Mouse (Mus musculus) gastrocnemius, adult 18-20 months (tissue): ENCODE data around the gene Ska3. TPM values are rescaled to one million over a fixed set of nuclear protein-coding genes. Genes with fewer than 3 reads are reported as not detected.
A peak's percentile ranks its signal among the peaks of the same experiment; 100 is the strongest.
"Not testable (repeated sequence)": the region's sequence is repeated elsewhere in the genome, so short reads cannot be mapped to it uniquely, and the experiment has no call there.

ENCODE experiments used
- DNase-seq: peaks from one replicate; pipeline ENCODE4 v3.0.0; 2021; ENCODE audit warnings: low spot score
- long read RNA-seq, 2 experiments: library from polyadenylated mRNA; stranded (forward); transcript quantifications; one replicate each; pipeline ENCODE4 v2.0.0; 2021
- total RNA-seq, 2 experiments: library from RNA; stranded (reverse); gene quantifications; 2 replicates each; pipeline ENCODE4 v1.2.3; 2021

Gene Ska3
- not detected for total RNA-seq
- long read RNA-seq, experiment 1, result 0 reads
- long read RNA-seq, experiment 2, result 0 reads

GRCm38 (mm10) chr14:57825788-57826751 is at the start of gene Ska3, which contains the start of gene Mrpl57:
Ska3 (minus strand) TSS chr14:57826185.
Mrpl57 (plus strand) TSS chr14:57826234.
- peak; percentile 92 for DNase-seq

- no peak for DNase-seq
Measured at GRCm38 (mm10) chr14:57866676-57867276, 40.8 kb upstream of the Ska3 start.

GRCm38 (mm10) chr14:57865256-57865655 is 39.3 kb upstream of the Ska3 start:
- no peak for DNase-seq

- DNase-seq, result no peak
Measured at GRCm38 (mm10) chr14:57863129-57863528, 37.1 kb upstream of the Ska3 start.

GRCm38 (mm10) chr14:57861987-57862412 is 36.0 kb upstream of the Ska3 start:
- DNase-seq, result no peak

- DNase-seq, result no peak
Measured at GRCm38 (mm10) chr14:57859520-57859919, 33.5 kb upstream of the Ska3 start.

GRCm38 (mm10) chr14:57858601-57859000 is 32.6 kb upstream of the Ska3 start:
- no peak for DNase-seq

- DNase-seq, result not testable (repeated sequence)
Measured at GRCm38 (mm10) chr14:57856037-57856436, 30.1 kb upstream of the Ska3 start.

GRCm38 (mm10) chr14:57852961-57853360 is 27.0 kb upstream of the Ska3 start:
- no peak for DNase-seq

- DNase-seq, result no peak
Measured at GRCm38 (mm10) chr14:57850330-57850729, 24.3 kb upstream of the Ska3 start.

GRCm38 (mm10) chr14:57848646-57849045 is 22.7 kb upstream of the Ska3 start:
- no peak for DNase-seq

- not testable (repeated sequence) for DNase-seq
Measured at GRCm38 (mm10) chr14:57848061-57848460, 22.1 kb upstream of the Ska3 start.

- DNase-seq, result no peak
Measured at GRCm38 (mm10) chr14:57844535-57844934, 18.6 kb upstream of the Ska3 start.

- DNase-seq, result no peak
Measured at GRCm38 (mm10) chr14:57835157-57835556, 9.2 kb upstream of the Ska3 start.

GRCm38 (mm10) chr14:57833526-57833925 is 7.5 kb upstream of the Ska3 start:
- no peak for DNase-seq

GRCm38 (mm10) chr14:57827284-57827683 is 1.3 kb upstream of the Ska3 start:
- no peak for DNase-seq

GRCm38 (mm10) chr14:57820839-57821238 is 5.1 kb downstream of the Ska3 start:
- DNase-seq, result no peak

GRCm38 (mm10) chr14:57811844-57812243 is 14.1 kb downstream of the Ska3 start:
- DNase-seq, result no peak

GRCm38 (mm10) chr14:57810886-57811285 is 15.1 kb downstream of the Ska3 start:
- DNase-seq, result no peak

- peak; percentile 21 for DNase-seq
Measured at GRCm38 (mm10) chr14:57808558-57808957, 17.4 kb downstream of the Ska3 start.

GRCm38 (mm10) chr14:57803731-57804130 is 22.3 kb downstream of the Ska3 start:
- no peak for DNase-seq
